Mouse (Mus musculus) CD4-positive, CD25-positive, alpha-beta regulatory T cell, adult 2 months (primary cell): ENCODE results near the gene Stkld1.
A peak's percentile ranks its signal among the peaks of the same experiment; 100 is the strongest.

Experiments used
- DNase-seq: peaks from one replicate; pipeline ENCODE4 v3.0.0-alpha.2; 2012; ENCODE audit warnings: low read depth, low spot score

Stkld1 gene

DNA sequence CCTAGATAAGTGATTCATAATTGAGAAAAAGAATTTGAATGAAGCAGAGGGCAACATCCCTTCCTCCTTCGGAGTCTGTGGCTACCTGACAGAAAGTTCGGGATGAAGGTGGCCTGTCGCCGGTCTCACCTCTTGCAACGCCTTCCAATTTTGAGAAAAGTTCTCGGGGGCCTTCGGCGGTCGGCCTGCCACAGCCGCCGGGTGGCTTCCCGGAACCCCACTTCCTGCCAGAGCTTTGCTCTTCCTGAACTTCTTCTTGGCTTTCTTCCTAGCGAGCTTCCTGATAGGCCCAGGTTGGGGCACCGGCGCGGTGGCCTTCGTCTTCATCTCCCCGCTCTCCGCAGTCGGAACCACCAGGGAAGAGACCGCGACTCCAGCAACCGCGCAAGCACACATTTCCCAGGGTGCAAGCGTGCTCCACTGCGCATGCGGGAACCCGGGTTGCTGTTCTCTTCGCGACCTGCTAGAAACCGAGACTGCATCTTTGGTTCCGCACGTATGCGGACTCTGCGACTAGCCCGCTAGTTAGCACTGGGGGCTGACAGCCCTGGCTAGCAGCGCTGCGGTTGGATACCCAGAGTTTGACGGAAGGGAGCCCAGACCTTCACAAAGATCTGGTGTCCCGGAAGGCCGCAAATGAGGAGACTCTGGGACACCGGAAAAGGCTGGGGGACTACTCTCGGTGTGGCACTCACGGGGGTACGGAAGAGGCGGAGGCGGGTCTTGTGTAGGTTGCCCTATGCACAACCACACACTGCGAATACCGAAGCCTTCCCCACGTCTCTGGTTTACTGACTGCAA, 30.3 kb downstream of the Stkld1 start, which contains the start of gene Rexo4:
Gene Rexo4 (minus strand): TSS at position 464 of the 801 bp plus-strand sequence.
- peak; percentile 96 for DNase-seq

- no peak for DNase-seq
These were observed 31.0 kb downstream of the Stkld1 start for GRCm38 (mm10) chr2:26964724-26965370.

DNA sequence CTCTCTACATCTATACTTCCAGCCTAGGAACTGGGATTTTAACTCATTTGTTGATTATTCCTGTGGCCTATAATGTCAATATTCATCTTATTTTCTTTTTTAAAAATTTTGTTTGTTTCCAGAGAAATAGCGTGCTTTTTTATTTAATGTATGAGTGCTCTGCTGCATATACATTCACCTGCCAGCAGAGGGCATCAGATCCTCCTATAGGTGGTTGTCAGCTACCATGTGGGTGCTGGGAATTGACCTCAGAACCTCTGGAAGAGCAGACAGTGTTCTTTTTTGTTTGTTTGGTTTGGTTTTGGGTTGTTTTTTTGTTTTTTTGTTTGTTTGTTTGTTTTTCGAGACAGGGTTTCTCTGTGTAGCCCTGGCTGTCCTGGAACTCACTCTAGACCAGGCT, 33.4 kb downstream of the Stkld1 start:
- peak; percentile 43 for DNase-seq

DNA sequence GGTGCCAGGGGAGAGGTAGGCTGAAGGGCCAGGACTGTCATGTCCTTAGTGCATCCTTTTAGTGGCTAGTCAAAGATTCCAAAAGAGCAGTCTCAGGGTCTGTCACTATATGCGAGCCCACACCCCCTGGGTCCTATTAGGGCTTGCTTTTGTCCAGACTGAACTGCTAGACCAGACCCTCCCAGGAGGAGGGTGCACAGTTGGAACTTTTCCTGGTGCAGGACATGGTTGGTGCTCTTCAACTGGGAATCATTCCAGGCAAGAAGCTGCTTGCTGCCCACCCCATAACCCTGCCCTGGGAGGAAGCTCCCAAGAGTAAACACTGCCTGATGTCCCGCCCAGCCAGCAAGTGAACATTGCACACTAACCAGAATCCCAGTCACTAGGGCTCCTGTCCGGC, 39.3 kb downstream of the Stkld1 start, which contains the start of gene Adamts13:
Gene Adamts13 (plus strand): TSS at position 301 of the 400 bp plus-strand sequence.
- no peak for DNase-seq

DNA sequence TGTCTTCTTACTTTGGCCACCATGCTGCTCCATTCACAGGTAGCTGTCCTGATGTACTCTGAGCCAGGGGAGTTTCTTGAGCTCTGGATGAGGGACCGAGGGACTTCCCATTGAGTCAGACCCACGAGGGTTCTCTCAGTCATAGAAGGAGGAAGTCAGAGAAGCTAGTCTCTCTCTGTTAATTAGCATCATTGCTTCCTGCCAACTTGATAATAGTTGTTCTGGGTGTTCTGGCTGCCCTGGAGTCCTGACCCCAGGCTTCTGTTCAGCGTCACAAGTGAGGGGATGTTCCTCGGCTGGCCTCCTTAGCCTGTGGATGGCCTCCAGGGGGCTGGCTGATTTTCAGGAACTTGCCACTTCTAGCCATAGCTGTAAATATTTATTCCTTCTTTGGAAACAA, 40.1 kb downstream of the Stkld1 start:
- peak; percentile 16 for DNase-seq

GRCm38 (mm10) chr2:26980361-26980760, 46.5 kb downstream of the Stkld1 start:
- DNase-seq: no peak

- no peak for DNase-seq
These were observed 50.3 kb downstream of the Stkld1 start for GRCm38 (mm10) chr2:26984179-26984578.

GRCm38 (mm10) chr2:26984640-26985039, 50.8 kb downstream of the Stkld1 start:
- no peak for DNase-seq

DNA sequence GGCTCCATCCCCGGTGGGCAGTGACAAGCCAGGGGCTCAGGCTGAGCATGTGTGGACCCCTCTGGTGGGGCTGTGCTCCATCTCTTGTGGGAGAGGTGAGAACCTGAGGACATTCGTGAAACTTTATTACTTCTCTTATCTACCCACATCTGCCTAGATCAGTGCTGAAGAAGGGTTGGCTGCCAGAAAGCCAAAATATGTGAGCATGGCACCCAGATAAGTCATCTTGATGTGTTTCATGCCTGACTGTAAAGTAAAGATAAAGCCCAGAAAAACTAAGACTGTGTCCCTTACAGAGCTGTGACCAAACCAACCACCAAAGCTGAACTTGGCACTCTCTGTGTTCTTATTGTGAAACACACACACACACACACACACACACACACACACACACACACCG, 60.1 kb downstream of the Stkld1 start:
- DNase-seq: no peak

- peak; percentile 48 for DNase-seq
These were observed 63.7 kb downstream of the Stkld1 start for GRCm38 (mm10) chr2:26997498-26997897.

GRCm38 (mm10) chr2:26997993-26998392, 64.1 kb downstream of the Stkld1 start:
- DNase-seq: no peak
